Comparison of ENCODE assay signal across 9 mouse cellular contexts in the genomic region with DNA sequence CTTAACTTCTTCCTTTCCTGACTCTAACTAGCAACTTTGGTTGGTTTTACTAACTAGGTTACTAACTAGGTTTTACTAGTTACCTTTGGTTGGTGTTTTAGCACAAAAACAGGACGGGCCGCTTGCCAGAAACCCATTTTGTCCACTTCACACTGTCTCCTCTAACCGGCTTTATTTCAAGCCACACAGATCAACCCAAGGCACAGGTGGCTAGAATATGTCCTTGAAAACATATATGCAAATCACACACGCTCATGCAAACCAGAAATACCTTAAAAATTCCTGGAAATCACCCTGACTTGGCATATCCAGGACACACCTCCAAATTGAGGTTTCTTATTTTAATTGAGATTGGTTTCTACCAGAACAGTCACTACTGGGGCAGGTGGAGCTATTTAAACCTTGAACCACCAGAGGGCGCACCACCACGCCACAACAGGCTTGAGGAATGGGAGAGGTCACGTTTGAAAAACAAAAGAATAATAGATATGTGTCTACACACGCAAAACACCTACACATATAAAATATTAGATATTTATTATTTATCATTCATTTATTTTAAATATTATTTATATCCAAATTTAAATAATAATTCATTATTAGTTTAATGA. TPM values are rescaled to one million over a fixed set of nuclear protein-coding genes. Genes with fewer than 3 reads are reported as not detected.
DNase-seq lines count a peak whose midpoint lies in the region; ATAC-seq and TF ChIP-seq lines count a peak whose summit lies in the region.
"Had no signal": no experiment of that assay in that cellular context is flagged by ENCODE, and none has a peak within 500 bp of the region (broad histone marks: within the 10 kb centered on the region; RNA-seq: fewer than 3 reads in every experiment).

No protein-coding gene starts in this region.

- WGBS in embryonic facial prominence, embryonic 13.5 days: 33% methylated on average over 8 of the region's 8 CpGs
- WGBS in heart, postnatal 0 days: 21% methylated on average over 8 of the region's 8 CpGs

- no peaks in the 10 kb centered on the region for H3K36me3 ChIP-seq in embryonic facial prominence, embryonic 13.5 days
- no peaks in the 10 kb centered on the region for H3K36me3 ChIP-seq in heart, postnatal 0 days (replicated peaks; ENCODE audit: control insufficient read depth, insufficient read depth, low read length)
- H3K36me3 ChIP-seq: limb, embryonic 13.5 days had no signal

- peak; percentile 75 for DNase-seq in ES-CJ7 (ENCODE audit: low read depth, low spot score)
- DNase-seq in adrenal gland, postnatal 25 days: peak; percentile 81
- DNase-seq in heart, postnatal 0 days (ENCODE audit: low spot score): peak; percentile 55
- DNase-seq in layer of hippocampus, adult 18-20 months (ENCODE audit: low spot score in 2 of 2): peak; percentile 34 to 76
- DNase-seq in lung, postnatal 14 days: peak; percentile 82
- DNase-seq in retina, postnatal 1 day: peak; percentile 81
- DNase-seq in thymus, postnatal 36 days: peak; percentile 67

- H3K27me3 ChIP-seq in embryonic facial prominence, embryonic 13.5 days: no peaks in the 10 kb centered on the region
- no peaks in the 10 kb centered on the region for H3K27me3 ChIP-seq in heart, postnatal 0 days (ENCODE audit: control insufficient read depth, insufficient read depth, low read length)
- H3K27me3 ChIP-seq: limb, embryonic 13.5 days had no signal

- H3K27ac ChIP-seq in embryonic facial prominence, embryonic 13.5 days: no peak overlapping the region
- H3K27ac ChIP-seq in heart, postnatal 0 days (ENCODE audit: low read depth): no peak overlapping the region
- H3K27ac ChIP-seq: limb, embryonic 13.5 days had no signal

- no peak overlapping the region for H3K4me3 ChIP-seq in embryonic facial prominence, embryonic 13.5 days
- no peak overlapping the region for H3K4me3 ChIP-seq in heart, postnatal 0 days (ENCODE audit: low read depth, low read length)
- H3K4me3 ChIP-seq: limb, embryonic 13.5 days had no signal

- H3K4me1 ChIP-seq in embryonic facial prominence, embryonic 13.5 days: no peaks in the 10 kb centered on the region
- H3K4me1 ChIP-seq in heart, postnatal 0 days (ENCODE audit: control insufficient read depth, insufficient read depth): no peaks in the 10 kb centered on the region
- H3K4me1 ChIP-seq: limb, embryonic 13.5 days had no signal

- no peak overlapping the region for H3K4me2 ChIP-seq in embryonic facial prominence, embryonic 13.5 days
- H3K4me2 ChIP-seq in heart, postnatal 0 days (ENCODE audit: low read depth, low read length): no peak overlapping the region
- H3K4me2 ChIP-seq: limb, embryonic 13.5 days had no signal

- H3K9me3 ChIP-seq in embryonic facial prominence, embryonic 13.5 days: no peaks in the 10 kb centered on the region
- H3K9me3 ChIP-seq in heart, postnatal 0 days (replicated peaks; ENCODE audit: control insufficient read depth, low read length): no peaks in the 10 kb centered on the region
- H3K9me3 ChIP-seq: limb, embryonic 13.5 days had no signal

- TF ChIP-seq CTCF in heart, postnatal 0 days (IDR thresholded peaks at IDR 0.05; ENCODE audit: low read depth): peak; percentile 83

- TF ChIP-seq EP300 in heart, postnatal 0 days (IDR thresholded peaks at IDR 0.05; ENCODE audit: low read depth): no peak

- 0 out of 2 replicates have a peak, but pooled peaks have one; percentile 37 for ATAC-seq in embryonic facial prominence, embryonic 13.5 days (ENCODE audit: insufficient number of reproducible peaks, insufficient read depth, low FRiP score, low TSS enrichment, low read depth)
- peak; percentile 63 for ATAC-seq in heart, postnatal 0 days (ENCODE audit: insufficient read depth, low read depth)

- no peak overlapping the region for H3K9ac ChIP-seq in embryonic facial prominence, embryonic 13.5 days
- H3K9ac ChIP-seq in heart, postnatal 0 days (replicated peaks; ENCODE audit: low read depth, low read length): no peak overlapping the region
- H3K9ac ChIP-seq: limb, embryonic 13.5 days had no signal

RNA-seq across cellular contexts. Expression of a gene that starts 52.1 kb away (rescaled TPM):
- total RNA-seq in adrenal gland, postnatal 25 days (2021): 0.12 TPM in 1 of 2 replicates, not detected in the other
- polyA plus RNA-seq in embryonic facial prominence, embryonic 13.5 days (2015; fragmentation: Nextera tagmentation; extraction: Ambion mirVana): 3.0 and 3.2 TPM in 2 replicates
- 0.08 and 0.46 TPM in 2 replicates for total RNA-seq in heart, postnatal 0 days (2014; rRNA removed; ENCODE audit: low replicate concordance)
- polyA plus RNA-seq in heart, postnatal 0 days (2015; fragmentation: Nextera tagmentation; extraction: Ambion mirVana): 2.8 and 3.2 TPM in 2 replicates
- under 1 TPM; 0.10 to 0.36 TPM for total RNA-seq in layer of hippocampus, adult 18-20 months (2021)
